Mouse (Mus musculus) embryonic fibroblast, embryonic 13.5 days (primary cell): ENCODE results near the gene Tnfrsf21.

ENCODE experiments used
- CTCF ChIP-seq: IDR thresholded peaks from 2 replicates; pipeline ENCODE4 v1.5.1; 2011; ENCODE audit warnings: mild to moderate bottlenecking, control low read depth, low read length, moderate library complexity, borderline replicate concordance; ENCODE audit not compliant: insufficient read depth
- POLR2A ChIP-seq: IDR thresholded peaks from 2 replicates; pipeline ENCODE4 v1.6.1; 2011; ENCODE audit warnings: low read depth, mild to moderate bottlenecking, control low read depth, low read length, moderate library complexity

DNA sequence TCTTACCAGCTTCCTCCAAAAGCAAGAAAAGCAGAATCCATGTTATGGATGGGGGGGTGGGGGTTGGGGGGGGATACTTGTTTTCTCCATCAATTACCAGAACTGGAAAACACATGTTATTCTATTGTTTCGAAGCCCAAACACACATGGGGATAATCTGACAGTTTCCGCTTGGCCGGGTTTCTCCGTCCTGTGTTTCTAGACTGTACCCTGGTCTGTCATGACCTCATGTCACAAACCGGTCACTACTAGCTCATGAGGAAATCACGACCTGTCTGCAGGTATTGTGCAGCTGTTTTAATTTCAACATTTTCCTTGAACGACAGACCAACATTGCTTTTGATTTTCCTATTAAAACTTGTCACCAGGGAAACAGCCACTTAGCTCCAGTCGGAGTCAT is 58.7 kb downstream of the Tnfrsf21 start:
- no peak for TF ChIP-seq POLR2A
- TF ChIP-seq CTCF, result no peak
